Mouse (Mus musculus) stomach, postnatal 0 days (tissue): Measurements from ENCODE around the gene Olfml2a. TPM values are rescaled to one million over a fixed set of nuclear protein-coding genes. Genes with fewer than 3 reads are reported as not detected.

ENCODE experiments used
- ATAC-seq: fragments of 200-750 bp; cut with Nextera tagmentation; 2 replicates; pipeline ENCODE4 v1.8.0; 2017; ENCODE audit not compliant: low FRiP score, low TSS enrichment
- DNase-seq: peaks from one replicate; pipeline ENCODE4 v3.0.0-alpha.2; 2016; ENCODE audit warnings: low spot score
- H3K27ac ChIP-seq: fragments of 300-500 bp; sonication (generic); replicated peaks from 2 replicates; pipeline ENCODE4 v1.5.1; 2014; ENCODE audit warnings: mild to moderate bottlenecking, control low read depth
- H3K27me3 ChIP-seq: fragments of 300-500 bp; sonication (generic); 2 replicates; pipeline ENCODE4 v1.6.1; 2014; ENCODE audit warnings: low read length; ENCODE audit not compliant: control insufficient read depth, insufficient read depth
- H3K36me3 ChIP-seq: fragments of 300-500 bp; sonication (generic); 2 replicates; pipeline ENCODE4 v1.6.1; 2014; ENCODE audit warnings: low read length, mixed read lengths; ENCODE audit not compliant: control insufficient read depth, insufficient read depth
- H3K4me1 ChIP-seq: fragments of 300-500 bp; sonication (generic); replicated peaks from 2 replicates; pipeline ENCODE4 v1.6.1; 2014; ENCODE audit warnings: antibody characterized with exemption; ENCODE audit not compliant: control insufficient read depth, insufficient read depth
- H3K4me2 ChIP-seq: fragments of 300-500 bp; sonication (generic); replicated peaks from 2 replicates; pipeline ENCODE4 v1.6.1; 2014; ENCODE audit warnings: low read depth, mild to moderate bottlenecking, control low read depth, moderate library complexity
- H3K4me3 ChIP-seq: fragments of 300-500 bp; sonication (generic); 2 replicates; pipeline ENCODE4 v1.5.1; 2014; ENCODE audit warnings: low read depth, low read length, control low read depth
- H3K9ac ChIP-seq: fragments of 300-500 bp; sonication (generic); 2 replicates; pipeline ENCODE4 v1.6.1; 2014; ENCODE audit warnings: mild to moderate bottlenecking, low read length, control low read depth, mixed read lengths
- H3K9me3 ChIP-seq: fragments of 300-500 bp; sonication (generic); 2 replicates; pipeline ENCODE4 v1.6.1; 2016; ENCODE audit warnings: low read length; ENCODE audit not compliant: control insufficient read depth
- CTCF ChIP-seq: IDR thresholded peaks from 2 replicates; pipeline ENCODE4 v1.5.1; 2016; ENCODE audit warnings: antibody characterized with exemption, low read depth, mild to moderate bottlenecking, moderate library complexity
- EP300 ChIP-seq: optimal IDR thresholded peaks from 2 replicates; pipeline ENCODE3; 2016; ENCODE audit warnings: antibody characterized with exemption
- WGBS: fragments of 180-500 bp; shearing (Covaris S2); extraction: QIAGEN DNeasy Blood & Tissue Kit; methylation state at CpG from one replicate; pipeline ENCODE4 v1.1.7; 2014; 5-methylcytosine and 5-hydroxymethylcytosine counted together
- polyA plus RNA-seq: library from polyadenylated mRNA; unstranded; fragments of >200 nt; fragmentation: Nextera tagmentation; extraction: Ambion mirVana; gene quantifications from 2 replicates; pipeline ENCODE4 v1.2.1, GENCODE M21; 2015

Olfml2a gene
- 2.7 and 3.5 TPM in 2 replicates for polyA plus RNA-seq

GRCm38 (mm10) chr2:38931851-38932667 lies at the start of gene Olfml2a:
Gene Olfml2a, plus strand, starts transcription at chr2:38931978.
- Histone ChIP-seq H3K27me3 (no peaks in the 10 kb centered on the region), H3K9me3 (no peaks in the 10 kb centered on the region), H3K9ac (peak within 1 kb of the TSS; percentile 53; the same call in 1 of the 2 replicates), H3K36me3 (no peaks in the 10 kb centered on the region), H3K27ac (no peak within 1 kb of the TSS), H3K4me3 (peak within 1 kb of the TSS; percentile 43), H3K4me2 (peak within 1 kb of the TSS; percentile 80), H3K4me1 (peaks cover 6% of the 10 kb centered on the region; the same call in 1 of the 2 replicates)
- peak; percentile 55 for ATAC-seq
- TF ChIP-seq CTCF (peak; percentile 78), EP300 (no peak)
- DNase-seq = peak; percentile 83
- WGBS = 12% methylated on average over 30 of the region's 32 CpGs

GRCm38 (mm10) chr2:38902866-38903265 lies 28.9 kb upstream of the Olfml2a start:
- Histone ChIP-seq H3K27me3 (no peaks in the 10 kb centered on the region), H3K27ac (no peak overlapping the region), H3K4me3 (no peak overlapping the region), H3K4me2 (no peak overlapping the region), H3K9ac (no peak overlapping the region), H3K36me3 (no peaks in the 10 kb centered on the region), H3K4me1 (no peaks in the 10 kb centered on the region), H3K9me3 (no peaks in the 10 kb centered on the region)
- ATAC-seq (no peak), DNase-seq (no peak)
- TF ChIP-seq EP300 = no peak
- TF ChIP-seq CTCF = no peak

- no peak overlapping the region for H3K4me2 ChIP-seq
- H3K27ac ChIP-seq = no peak overlapping the region
- H3K27me3 ChIP-seq = no peaks in the 10 kb centered on the region
- DNase-seq = no peak
- H3K4me1 ChIP-seq = no peaks in the 10 kb centered on the region
- no peaks in the 10 kb centered on the region for H3K36me3 ChIP-seq
- no peaks in the 10 kb centered on the region for H3K9me3 ChIP-seq
- TF ChIP-seq CTCF (no peak), EP300 (no peak)
- WGBS = 50% methylated on average over 1 of the region's 1 CpGs
- ATAC-seq = no peak
- no peak overlapping the region for H3K4me3 ChIP-seq
- H3K9ac ChIP-seq = no peak overlapping the region
Measured at GRCm38 (mm10) chr2:38904290-38904689, 27.5 kb upstream of the Olfml2a start.

GRCm38 (mm10) chr2:38906097-38906496 lies 25.7 kb upstream of the Olfml2a start:
- Histone ChIP-seq H3K9ac (no peak overlapping the region), H3K4me1 (no peaks in the 10 kb centered on the region), H3K27ac (no peak overlapping the region), H3K4me2 (no peak overlapping the region), H3K27me3 (no peaks in the 10 kb centered on the region), H3K36me3 (no peaks in the 10 kb centered on the region), H3K9me3 (no peaks in the 10 kb centered on the region), H3K4me3 (no peak overlapping the region)
- ATAC-seq (no peak), DNase-seq (no peak)
- TF ChIP-seq EP300 = no peak
- TF ChIP-seq CTCF = no peak
- WGBS = 39% methylated on average over 5 of the region's 5 CpGs

- 40% methylated on average over 1 of the region's 1 CpGs for WGBS
- Histone ChIP-seq H3K4me1 (no peaks in the 10 kb centered on the region), H3K27me3 (no peaks in the 10 kb centered on the region), H3K9ac (no peak overlapping the region), H3K36me3 (no peaks in the 10 kb centered on the region), H3K4me3 (no peak overlapping the region), H3K9me3 (no peaks in the 10 kb centered on the region), H3K4me2 (no peak overlapping the region), H3K27ac (no peak overlapping the region)
- ATAC-seq (no peak), DNase-seq (no peak)
- no peak for TF ChIP-seq EP300
- TF ChIP-seq CTCF = no peak
Measured at GRCm38 (mm10) chr2:38908604-38909003, 23.2 kb upstream of the Olfml2a start.

GRCm38 (mm10) chr2:38914517-38914916 lies 17.3 kb upstream of the Olfml2a start:
- TF ChIP-seq EP300 (no peak), CTCF (no peak)
- Histone ChIP-seq H3K36me3 (no peaks in the 10 kb centered on the region), H3K27ac (no peak overlapping the region), H3K4me2 (no peak overlapping the region), H3K4me1 (no peaks in the 10 kb centered on the region), H3K27me3 (no peaks in the 10 kb centered on the region), H3K4me3 (no peak overlapping the region), H3K9ac (no peak overlapping the region), H3K9me3 (no peaks in the 10 kb centered on the region)
- 65% methylated on average over 1 of the region's 1 CpGs for WGBS
- no peak for DNase-seq
- no peak for ATAC-seq
